8 mouse cellular contexts compared by ENCODE assay signal in genomic region chr1:161247643-161248580, GRCm38 (mm10). TPM values are rescaled to one million over a fixed set of nuclear protein-coding genes. Genes with fewer than 3 reads are reported as not detected.
DNase-seq lines count a peak whose midpoint lies in the region; ATAC-seq and TF ChIP-seq lines count a peak whose summit lies in the region.

No protein-coding gene starts in this region.

- H3K9me3 ChIP-seq in heart, embryonic 13.5 days: no peaks in the 10 kb centered on the region
- H3K9me3 ChIP-seq in heart, postnatal 0 days (replicated peaks; ENCODE audit: control insufficient read depth, low read length): no peaks in the 10 kb centered on the region
- H3K9me3 ChIP-seq in liver, embryonic 11.5 days (ENCODE audit: control insufficient read depth, low read length): no peaks in the 10 kb centered on the region

- no peaks in the 10 kb centered on the region for H3K27me3 ChIP-seq in heart, embryonic 13.5 days (replicated peaks)
- no peaks in the 10 kb centered on the region for H3K27me3 ChIP-seq in heart, postnatal 0 days (ENCODE audit: control insufficient read depth, insufficient read depth, low read length)
- no peaks in the 10 kb centered on the region for H3K27me3 ChIP-seq in liver, embryonic 11.5 days (replicated peaks; ENCODE audit: control insufficient read depth, insufficient read depth, low read length)

- intact Hi-C loops in heart, postnatal 10 days (cut with DNase I): no loop called here

- peaks cover 49% of the 10 kb centered on the region for H3K4me1 ChIP-seq in heart, embryonic 13.5 days
- H3K4me1 ChIP-seq in heart, postnatal 0 days (ENCODE audit: control insufficient read depth, insufficient read depth): peaks cover 35% of the 10 kb centered on the region
- H3K4me1 ChIP-seq in liver, embryonic 11.5 days (replicated peaks; ENCODE audit: control insufficient read depth, insufficient read depth, low read length): peaks cover 29% of the 10 kb centered on the region

- peaks cover 44% of the 10 kb centered on the region for H3K36me3 ChIP-seq in heart, embryonic 13.5 days
- H3K36me3 ChIP-seq in heart, postnatal 0 days (replicated peaks; ENCODE audit: control insufficient read depth, insufficient read depth, low read length): peaks cover 38% of the 10 kb centered on the region
- peaks cover 27% of the 10 kb centered on the region for H3K36me3 ChIP-seq in liver, embryonic 11.5 days (ENCODE audit: control insufficient read depth, insufficient read depth, low read length)

- peak overlapping the region; percentile 81 for H3K4me2 ChIP-seq in heart, embryonic 13.5 days
- peak overlapping the region; percentile 98; the same call in 1 of the 2 replicates for H3K4me2 ChIP-seq in heart, postnatal 0 days (ENCODE audit: low read depth, low read length)
- H3K4me2 ChIP-seq in liver, embryonic 11.5 days: peak overlapping the region; percentile 86

- no peak for DNase-seq in heart, postnatal 10 days
- DNase-seq in adrenal gland, adult 8-10 months: peak; percentile 67
- DNase-seq in heart, postnatal 0 days (ENCODE audit: low spot score): no peak
- no peak for DNase-seq in liver, embryonic 11.5 days (ENCODE audit: low spot score)
- DNase-seq in natural killer cell, adult 2 months (ENCODE audit: low spot score in 2 of 2): no peak
- DNase-seq in spleen, adult 12 weeks (ENCODE audit: low spot score): no peak
- no peak for DNase-seq in c-Kit-positive CD71-positive TER-119-positive erythroid progenitor cells, embryonic 14.5 days (ENCODE audit: low spot score)

- WGBS in heart, embryonic 13.5 days: 78% methylated on average over 11 of the region's 11 CpGs
- WGBS in heart, postnatal 0 days: 79% methylated on average over 11 of the region's 11 CpGs
- 80% methylated on average over 11 of the region's 11 CpGs for WGBS in liver, embryonic 11.5 days

- TF ChIP-seq CTCF in heart, postnatal 0 days (IDR thresholded peaks at IDR 0.05; ENCODE audit: low read depth): no peak

- no peak overlapping the region for H3K27ac ChIP-seq in heart, embryonic 13.5 days (replicated peaks)
- no peak overlapping the region for H3K27ac ChIP-seq in heart, postnatal 0 days (ENCODE audit: low read depth)
- no peak overlapping the region for H3K27ac ChIP-seq in liver, embryonic 11.5 days (ENCODE audit: low read depth, low read length)

- H3K4me3 ChIP-seq in heart, embryonic 13.5 days: peak overlapping the region; percentile 74
- H3K4me3 ChIP-seq in heart, postnatal 0 days (ENCODE audit: low read depth, low read length): no peak overlapping the region
- peak overlapping the region; percentile 90 for H3K4me3 ChIP-seq in liver, embryonic 11.5 days (ENCODE audit: low read depth, low read length)

- no peak for TF ChIP-seq EP300 in heart, postnatal 0 days (IDR thresholded peaks at IDR 0.05; ENCODE audit: low read depth)

- no peak overlapping the region for H3K9ac ChIP-seq in heart, embryonic 13.5 days
- no peak overlapping the region for H3K9ac ChIP-seq in heart, postnatal 0 days (replicated peaks; ENCODE audit: low read depth, low read length)
- no peak overlapping the region for H3K9ac ChIP-seq in liver, embryonic 11.5 days (ENCODE audit: low read depth, low read length)

- no peak for ATAC-seq in heart, embryonic 13.5 days (ENCODE audit: extremely low read depth, insufficient number of reproducible peaks, low FRiP score, low TSS enrichment)
- ATAC-seq in heart, postnatal 0 days (ENCODE audit: insufficient read depth, low read depth): no peak
- ATAC-seq in liver, embryonic 11.5 days (replicated peaks; ENCODE audit: low FRiP score): no peak

RNA-seq across cellular contexts. Expression of gene Prdx6, which starts 3.1 kb away (rescaled TPM):
- 365 and 408 TPM in 2 replicates for polyA plus RNA-seq in heart, embryonic 13.5 days (2015; fragmentation: Nextera tagmentation; extraction: Ambion mirVana)
- 100 to 1,000 TPM; 230 to 240 TPM for total RNA-seq in heart, postnatal 10 days (2021)
- total RNA-seq in adrenal gland, adult 8-10 months (2022): 100 to 1,000 TPM; 240 to 766 (median 475) TPM
- total RNA-seq in heart, postnatal 0 days (2014; rRNA removed; ENCODE audit: low replicate concordance): 195 and 219 TPM in 2 replicates
- polyA plus RNA-seq in heart, postnatal 0 days (2015; fragmentation: Nextera tagmentation; extraction: Ambion mirVana): 311 and 322 TPM in 2 replicates
- 744 and 826 TPM in 2 replicates for polyA plus RNA-seq in liver, embryonic 11.5 days (2014; fragmentation: Nextera tagmentation; extraction: Ambion mirVana)
